Mouse (Mus musculus): ENCODE measurements around the gene Uap1l1.
"Not testable (repeated sequence)": the region's sequence is repeated elsewhere in the genome, so short reads cannot be mapped to it uniquely, and the experiment has no call there.

The Uap1l1 gene

DNA sequence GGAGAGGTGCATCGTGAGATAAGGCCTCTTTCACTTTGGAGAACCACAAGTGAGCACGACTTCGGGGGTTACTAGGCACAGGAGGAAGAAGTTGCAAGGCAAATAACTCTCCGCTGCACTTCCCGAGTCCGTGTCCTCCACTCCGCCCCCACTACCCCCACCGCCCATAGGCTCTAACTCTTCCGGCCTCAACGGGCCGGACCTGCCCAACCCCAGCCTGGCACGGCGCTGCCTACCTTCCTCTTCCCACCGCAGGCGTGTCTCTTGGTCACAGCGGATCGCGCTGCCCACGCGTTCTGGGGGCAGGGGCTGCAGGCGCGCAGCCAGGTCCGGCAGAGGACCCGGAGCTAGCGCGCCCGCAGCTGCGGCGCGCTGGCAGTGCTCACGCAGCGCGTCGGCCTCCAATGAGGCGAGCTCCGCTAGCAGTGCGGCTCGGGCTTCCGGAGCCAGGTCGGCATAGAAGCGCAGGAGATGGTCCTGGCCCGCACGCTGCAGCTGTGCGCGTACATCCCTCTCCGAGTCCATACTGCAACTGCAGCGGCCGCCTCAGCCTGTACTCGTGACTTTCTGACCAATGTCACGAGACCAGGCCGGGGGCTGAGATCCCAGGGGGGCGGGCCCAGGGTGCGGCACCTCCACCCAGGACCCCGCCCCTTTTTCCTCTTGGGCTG, at the start of gene Uap1l1:
Gene Uap1l1, minus strand, starts transcription at position 592 of the 671 bp plus-strand sequence.
- peak; percentile 33 to 46 for DNase-seq (ENCODE audit: low spot score in 2 of 2)

DNA sequence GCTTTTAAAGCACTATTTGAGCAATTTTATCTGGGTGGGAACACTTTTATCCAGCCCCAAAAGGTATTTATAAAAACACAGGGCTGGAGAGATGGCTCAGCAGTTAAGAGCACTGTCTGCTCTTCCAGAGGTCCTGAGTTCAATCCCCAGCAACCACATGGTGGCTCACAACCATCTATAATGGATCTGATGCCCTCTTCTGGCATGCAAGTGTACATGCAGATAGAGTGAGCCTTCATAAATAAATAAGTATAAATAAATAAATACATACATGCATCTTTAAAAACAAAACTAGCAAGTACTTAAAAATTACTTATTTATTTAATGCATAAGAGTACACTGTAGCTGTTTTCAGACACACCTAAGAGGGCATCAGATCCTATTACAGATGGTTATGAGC, 48.0 kb upstream of the Uap1l1 start:
- DNase-seq (ENCODE audit: low spot score in 2 of 2), result not testable (repeated sequence)

DNA sequence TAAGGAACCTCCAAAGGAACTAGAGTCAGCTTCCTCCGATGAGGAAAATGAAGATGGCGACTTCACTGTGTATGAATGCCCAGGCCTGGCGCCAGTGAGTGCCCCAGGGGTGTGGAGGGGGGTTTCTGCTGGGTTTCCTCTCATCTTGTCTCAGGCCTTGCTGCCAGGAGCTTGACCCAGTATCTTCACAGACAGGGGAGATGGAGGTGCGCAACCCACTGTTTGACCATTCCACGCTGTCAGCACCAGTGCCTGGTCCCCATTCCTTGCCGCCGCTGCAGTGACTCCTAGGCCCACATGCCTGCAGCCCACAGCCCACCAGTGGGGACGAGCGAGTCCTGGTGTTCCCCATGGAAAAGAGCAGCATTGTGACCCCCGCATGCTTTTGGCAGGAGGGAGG, 43.4 kb upstream of the Uap1l1 start:
- DNase-seq (ENCODE audit: low spot score in 2 of 2), result no peak

DNA sequence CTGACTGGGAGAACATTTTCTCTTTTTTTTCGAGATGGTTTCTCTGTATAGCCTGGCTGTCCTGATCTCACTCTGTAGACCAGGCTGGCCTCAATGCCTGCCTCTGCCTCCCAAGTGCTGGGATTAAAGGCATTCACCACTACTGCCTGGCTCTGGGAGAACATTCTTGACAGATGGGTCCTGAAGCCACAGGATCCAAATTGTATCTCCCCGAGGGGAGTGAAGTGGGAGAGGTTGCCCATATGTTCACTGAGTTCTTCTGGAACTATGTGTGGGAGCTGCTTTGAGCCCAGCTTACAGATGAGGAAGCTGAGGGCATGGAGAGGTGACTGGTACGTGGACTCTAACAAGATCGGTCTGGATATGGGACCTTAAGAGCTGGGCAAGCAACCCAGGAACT, 38.5 kb upstream of the Uap1l1 start:
- DNase-seq (ENCODE audit: low spot score in 2 of 2), result no peak

DNA sequence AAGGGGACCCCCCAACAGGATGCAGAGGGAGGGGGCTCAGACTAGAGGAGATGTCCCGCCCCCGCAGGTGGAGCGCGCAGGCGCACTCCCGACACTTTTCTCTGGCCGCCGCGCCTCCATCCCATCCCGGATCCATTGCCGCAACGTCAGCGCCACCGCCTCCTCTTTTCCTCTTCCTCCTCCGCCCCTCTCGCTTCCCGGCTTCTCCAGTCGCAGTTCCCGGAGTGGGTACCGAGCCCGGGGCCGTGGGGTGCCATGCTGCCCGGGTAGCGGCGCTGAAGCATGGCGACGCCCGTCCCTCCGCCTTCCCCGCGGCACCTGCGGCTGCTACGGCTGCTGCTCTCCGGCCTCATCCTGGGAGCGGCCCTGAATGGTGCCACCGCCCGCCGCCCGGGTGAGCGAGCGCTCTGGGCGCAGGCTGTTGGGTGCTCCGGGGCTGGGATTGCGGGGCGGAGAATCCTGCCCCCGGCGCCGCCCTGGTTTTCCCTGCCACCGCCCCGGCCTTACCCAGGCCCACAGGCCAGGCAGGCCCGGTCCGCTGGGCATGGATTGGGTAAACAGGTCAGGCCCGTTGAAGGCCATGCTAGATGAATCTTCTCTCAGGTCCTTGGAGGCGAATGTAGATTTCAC, 37.6 kb upstream of the Uap1l1 start:
- DNase-seq (ENCODE audit: low spot score in 2 of 2), result no peak

DNA sequence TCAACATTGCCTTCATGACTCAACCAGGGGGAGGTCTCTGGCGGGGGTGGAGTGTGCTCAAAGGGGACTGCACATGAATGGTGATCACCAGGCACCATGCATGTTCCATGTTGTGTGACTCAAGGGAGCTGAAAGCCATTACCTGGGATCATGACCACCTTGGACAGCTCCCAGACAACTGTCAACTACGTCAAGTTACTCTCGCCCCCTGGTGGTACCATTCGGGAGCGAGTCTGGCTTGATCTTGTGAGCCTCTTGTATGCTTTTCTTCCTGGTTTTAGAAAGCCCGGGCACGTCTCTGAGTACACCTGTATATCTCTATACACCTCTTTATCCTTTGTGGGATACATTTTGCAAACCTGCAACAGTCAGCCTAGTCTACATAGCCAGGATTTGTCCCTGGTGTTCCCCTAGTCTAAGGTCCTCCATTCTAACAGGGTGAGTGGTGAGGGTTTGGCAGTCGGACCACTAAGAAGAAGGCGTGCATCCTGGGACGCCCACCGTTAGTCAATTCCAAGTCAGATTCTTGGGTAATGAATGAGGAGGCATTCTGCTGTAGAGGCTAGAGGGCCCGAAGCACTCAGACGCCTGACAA, 37.0 kb upstream of the Uap1l1 start:
- DNase-seq (ENCODE audit: low spot score in 2 of 2), result peak; percentile 50 to 78

DNA sequence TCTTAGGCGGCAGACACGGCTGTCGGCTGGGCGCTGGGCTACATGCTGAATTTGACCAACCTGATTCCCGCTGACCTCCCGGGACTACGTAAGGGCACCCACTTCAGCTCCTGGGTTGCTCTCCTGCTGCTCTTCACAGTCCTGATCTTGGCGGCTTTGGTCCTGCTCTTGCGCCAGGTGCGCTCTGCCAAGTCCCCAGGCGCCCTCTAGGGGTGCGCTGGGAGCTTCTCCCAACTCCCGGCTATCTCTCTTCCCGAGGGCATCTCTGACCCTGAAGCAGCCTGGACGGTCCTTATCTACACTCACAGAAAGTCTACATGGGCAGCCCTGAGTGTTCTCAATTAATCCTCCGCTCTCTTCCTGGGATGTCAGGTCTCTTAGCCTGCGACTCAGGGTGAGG, 35.3 kb upstream of the Uap1l1 start:
- no peak for DNase-seq (ENCODE audit: low spot score in 2 of 2)

DNA sequence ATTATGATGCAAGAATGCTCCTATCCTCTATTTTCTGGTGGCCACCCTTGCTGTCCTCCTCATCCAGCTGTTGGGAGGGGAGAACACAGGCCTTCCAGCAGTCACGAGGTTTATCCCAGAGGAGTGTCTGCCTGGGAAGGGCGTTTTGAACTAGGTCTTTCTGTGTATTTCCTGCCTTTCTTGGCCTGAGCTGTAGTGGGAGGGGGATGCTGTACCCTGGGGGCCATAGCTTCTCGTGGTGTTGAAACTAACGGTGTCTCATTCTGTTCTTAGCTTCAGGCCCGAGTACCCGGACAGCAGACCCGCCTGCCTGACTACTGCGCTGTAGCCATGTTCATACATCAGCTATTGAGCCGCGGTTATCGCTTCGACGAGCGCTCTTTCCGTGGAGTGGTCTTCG, 34.8 kb upstream of the Uap1l1 start:
- DNase-seq (ENCODE audit: low spot score in 2 of 2), result no peak

DNA sequence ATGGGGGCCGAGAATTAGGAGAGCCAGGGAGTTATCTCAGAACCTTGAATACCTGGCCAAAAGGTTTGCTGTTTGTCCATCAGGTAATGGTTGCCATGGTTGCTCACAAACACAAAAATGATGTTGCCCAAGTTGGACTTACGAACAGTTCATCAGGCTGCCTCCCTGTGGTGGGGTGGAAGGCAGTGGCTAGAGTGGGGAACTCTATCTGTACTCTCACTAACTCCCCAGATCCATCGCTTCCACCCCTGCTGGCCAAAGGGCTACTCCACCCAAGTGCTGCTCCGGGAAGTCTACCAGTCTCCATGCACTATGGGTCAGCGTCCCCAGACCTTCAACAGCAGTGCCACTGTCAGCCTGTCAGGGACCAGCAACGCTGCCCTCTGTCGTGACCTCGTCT, 33.6 kb upstream of the Uap1l1 start, which contains the start of gene Npdc1:
Gene Npdc1, plus strand, starts transcription at position 301 of the 400 bp plus-strand sequence.
- DNase-seq (ENCODE audit: low spot score in 2 of 2), result no peak

DNA sequence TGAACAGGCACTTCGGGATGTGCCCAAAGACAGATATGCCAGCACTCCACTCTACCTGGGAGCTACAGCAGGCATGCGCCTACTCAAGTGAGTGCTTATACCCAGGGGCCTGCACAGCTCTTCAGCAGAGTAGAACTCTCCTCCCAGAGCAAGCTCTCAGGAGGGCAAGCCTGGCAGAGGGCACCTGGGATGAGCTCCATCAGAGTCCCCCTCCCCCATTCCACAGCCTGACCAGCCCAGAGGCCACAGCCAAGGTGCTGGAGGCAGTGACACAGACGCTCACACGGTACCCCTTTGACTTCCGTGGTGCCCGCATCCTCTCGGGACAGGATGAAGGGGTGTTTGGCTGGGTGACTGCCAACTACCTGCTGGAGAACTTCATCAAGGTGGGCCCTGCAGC, 32.6 kb upstream of the Uap1l1 start:
- no peak for DNase-seq (ENCODE audit: low spot score in 2 of 2)

DNA sequence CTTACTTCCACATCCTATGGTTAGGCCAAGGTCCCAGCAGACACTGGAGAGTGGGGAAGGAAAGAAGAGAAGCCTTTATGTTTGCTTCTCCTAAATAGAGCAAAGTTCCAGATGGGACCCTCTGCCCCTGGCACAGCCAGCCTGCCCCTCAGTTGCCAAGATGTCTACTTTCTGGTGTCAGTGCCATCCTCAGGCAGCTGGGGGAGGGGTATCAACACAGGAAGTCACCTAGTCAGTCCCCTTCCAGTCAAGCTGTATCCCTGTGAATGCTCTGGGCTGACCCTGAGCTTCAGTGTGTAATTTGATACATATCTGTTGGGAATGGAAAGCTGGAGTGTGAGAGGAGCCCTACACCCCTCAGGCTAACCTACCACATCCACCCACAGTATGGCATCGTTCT, 31.5 kb upstream of the Uap1l1 start:
- DNase-seq (ENCODE audit: low spot score in 2 of 2), result no peak

DNA sequence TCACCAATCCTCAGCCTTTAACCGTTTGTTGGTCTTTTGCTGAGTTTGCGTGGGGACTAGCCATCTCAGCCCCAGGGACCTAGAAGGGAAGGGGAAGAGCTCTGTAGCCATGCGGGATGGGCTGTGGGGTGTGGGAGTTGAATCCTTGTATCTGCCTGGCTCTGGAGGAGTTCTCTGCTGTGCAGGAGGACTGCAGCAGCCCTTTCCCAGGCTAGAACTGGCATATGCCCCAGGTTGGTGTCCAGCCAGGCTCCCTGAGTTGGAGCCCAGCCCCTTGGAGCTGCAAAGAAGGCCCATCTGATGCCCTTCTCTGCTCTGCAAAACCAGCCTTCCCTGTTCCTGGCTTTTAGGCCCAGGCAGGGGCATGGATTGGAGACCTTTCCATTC, 31.1 kb upstream of the Uap1l1 start:
- DNase-seq (ENCODE audit: low spot score in 2 of 2), result no peak

DNA sequence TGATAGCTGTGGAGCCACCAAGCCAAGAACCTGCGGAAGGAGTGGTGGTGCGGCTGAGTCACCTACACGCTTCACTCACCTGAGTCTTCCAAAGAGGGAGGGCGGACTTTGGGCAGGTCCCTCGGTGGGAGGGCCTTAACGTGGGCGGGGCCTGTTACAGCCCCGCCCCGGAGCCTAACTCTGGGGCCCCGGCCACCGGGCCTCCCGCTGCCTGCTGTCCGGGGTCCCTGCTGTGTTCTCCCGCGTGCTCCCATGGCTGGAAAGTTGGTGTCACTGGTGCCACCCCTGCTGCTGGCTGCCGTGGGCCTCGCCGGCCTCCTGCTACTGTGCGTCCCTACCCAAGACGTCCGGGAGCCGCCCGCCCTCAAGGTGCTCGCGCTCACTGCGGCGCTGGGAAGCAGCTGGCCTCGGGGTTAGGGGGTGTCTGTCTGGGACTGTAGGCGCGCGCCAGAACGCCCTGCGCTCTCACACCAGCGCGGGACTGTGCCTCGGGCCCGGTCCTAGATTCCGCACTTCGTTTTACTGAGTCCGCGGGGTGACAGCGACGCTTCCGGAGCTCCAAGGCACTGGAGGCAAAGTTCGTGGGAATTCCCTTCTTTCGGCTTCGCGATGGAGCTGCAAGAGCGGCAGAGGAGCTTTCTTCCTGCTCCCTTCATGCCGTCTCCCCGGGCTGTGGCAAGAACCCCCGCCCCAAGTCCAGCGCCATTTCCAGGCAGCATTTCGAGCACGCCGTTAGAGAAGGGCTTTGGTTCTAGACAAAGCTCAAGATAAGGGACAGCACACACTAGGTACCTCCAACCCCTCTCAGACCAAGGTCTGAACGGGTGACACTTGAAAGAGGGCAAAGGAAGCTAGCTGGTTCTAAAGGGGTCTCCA, 30.5 kb upstream of the Uap1l1 start, which contains the start of gene Entpd2:
Gene Entpd2, plus strand, starts transcription at position 154 of the 876 bp plus-strand sequence.
- no peak for DNase-seq (ENCODE audit: low spot score in 2 of 2)

DNA sequence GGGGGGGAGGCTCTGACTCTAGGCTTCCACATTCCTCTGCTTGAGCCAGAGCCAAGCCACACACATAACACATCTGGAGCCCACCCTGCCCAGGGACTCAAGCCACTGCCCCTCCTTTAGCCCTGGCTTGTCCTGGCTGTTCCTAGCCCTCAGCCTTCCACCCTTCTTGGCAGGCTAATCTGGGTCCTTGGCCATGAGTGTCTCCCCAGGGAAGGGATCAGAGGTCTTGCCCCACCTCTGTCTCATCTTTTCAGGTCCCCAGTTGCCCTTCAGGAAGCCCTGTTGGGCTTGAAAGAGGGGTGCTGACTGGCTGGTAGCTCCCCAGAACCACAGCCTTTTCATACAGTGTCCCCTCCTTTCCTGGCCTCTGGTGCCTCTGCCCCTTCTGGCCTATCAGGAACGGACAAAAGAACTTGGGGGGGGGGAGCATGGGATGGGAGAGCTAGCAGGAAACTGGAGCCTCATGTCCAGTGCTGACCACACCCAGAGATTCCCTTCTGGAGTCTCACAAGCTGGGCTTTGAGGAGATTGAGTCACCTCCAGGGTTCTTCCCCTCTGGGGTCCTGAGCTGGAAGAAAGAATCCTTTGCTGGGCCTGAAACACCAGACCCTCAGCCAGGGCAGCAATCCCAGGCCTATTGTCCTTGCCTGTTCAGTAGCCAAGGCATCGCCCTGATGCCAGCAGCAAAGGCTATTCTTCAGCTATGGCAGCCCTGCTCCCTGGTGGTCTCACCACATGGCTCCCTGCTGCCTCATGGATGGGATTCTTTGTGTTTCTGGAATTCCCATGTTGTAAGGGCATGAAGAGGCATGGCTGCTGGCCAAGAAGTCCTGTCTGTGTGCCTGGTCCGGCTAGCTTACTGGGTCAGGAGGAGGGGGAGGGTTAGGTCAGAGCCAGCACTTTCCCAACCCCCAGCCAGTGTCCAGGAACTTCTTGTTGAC, 29.1 kb upstream of the Uap1l1 start:
- DNase-seq (ENCODE audit: low spot score in 2 of 2), result no peak

DNA sequence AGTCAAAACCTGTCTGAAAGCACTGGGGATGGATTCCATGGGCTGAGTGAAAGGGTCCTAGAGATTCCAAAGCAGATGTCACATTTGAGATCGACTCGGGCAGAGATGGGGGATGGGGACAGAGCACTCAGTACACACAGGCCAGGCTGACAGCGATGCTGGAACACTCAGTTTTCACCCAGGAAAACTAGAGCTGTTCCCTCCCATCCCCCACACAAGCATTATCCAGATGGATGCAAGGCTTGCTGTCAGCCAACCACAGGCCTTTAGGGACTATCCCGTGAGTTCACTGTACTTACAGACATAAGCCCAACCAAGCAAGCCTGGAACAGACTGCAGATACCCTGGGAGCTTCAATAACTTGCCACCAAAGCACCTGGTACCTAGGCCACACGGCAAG, 25.8 kb upstream of the Uap1l1 start:
- DNase-seq (ENCODE audit: low spot score in 2 of 2), result no peak

DNA sequence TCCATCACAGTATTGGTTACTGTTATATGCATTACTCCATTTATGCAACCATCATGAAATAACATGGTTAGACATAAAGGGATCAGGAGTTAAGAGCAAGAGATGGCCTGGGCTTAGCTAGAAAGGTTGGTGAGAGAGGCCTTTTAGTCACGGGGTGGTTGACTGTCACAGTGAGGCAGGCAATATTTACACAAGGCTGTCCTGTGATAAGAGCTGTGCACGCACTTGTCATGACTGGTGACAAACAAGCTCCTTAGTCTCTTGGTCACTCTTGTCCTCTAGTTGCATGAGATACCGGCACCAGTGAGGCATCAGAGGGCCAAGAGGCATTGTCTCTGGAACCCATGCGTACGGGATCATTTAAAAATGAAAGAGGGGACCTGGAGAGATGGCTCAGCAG, 19.0 kb upstream of the Uap1l1 start:
- DNase-seq (ENCODE audit: low spot score in 2 of 2), result no peak

DNA sequence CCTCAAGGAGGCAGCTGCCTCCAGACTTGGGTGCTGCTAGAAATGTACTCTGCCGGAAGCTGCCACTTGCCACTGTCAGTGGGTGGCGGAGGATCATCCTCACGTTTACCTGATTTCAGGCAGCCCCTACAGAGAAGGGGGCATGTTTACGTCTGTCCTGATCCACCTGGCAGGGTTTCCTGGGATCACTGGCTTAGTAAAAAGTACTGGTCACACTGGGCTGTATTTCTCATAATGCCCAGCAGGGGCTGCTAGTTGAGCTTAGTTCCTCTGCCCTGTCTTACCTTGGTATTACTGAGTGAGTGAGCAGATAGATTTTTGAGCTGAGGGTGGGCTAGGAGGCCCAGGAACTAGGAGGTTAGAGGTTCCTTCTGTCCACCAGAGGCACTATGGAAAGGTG, 11.1 kb upstream of the Uap1l1 start:
- DNase-seq (ENCODE audit: low spot score in 2 of 2), result no peak

DNA sequence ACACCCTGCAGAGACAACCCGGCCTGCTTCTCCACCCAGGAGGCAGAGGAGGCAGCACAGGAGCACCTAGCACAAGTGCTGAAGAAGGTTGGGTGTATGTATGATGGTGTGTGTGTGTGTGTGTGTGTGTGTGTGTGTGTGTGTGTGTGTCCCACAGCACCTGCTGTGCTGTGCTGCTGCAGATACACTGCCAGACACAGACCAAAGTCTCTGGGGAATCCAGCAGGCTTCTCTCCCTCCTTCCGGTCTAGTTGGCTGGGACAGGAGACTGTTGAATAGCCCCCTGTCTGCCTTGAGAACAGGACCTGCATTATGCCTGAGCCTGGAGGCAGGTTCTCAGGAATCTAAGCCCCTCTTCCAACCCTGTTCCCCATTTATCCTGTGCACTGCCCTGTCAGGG, 7.9 kb upstream of the Uap1l1 start:
- no peak for DNase-seq (ENCODE audit: low spot score in 2 of 2)

DNA sequence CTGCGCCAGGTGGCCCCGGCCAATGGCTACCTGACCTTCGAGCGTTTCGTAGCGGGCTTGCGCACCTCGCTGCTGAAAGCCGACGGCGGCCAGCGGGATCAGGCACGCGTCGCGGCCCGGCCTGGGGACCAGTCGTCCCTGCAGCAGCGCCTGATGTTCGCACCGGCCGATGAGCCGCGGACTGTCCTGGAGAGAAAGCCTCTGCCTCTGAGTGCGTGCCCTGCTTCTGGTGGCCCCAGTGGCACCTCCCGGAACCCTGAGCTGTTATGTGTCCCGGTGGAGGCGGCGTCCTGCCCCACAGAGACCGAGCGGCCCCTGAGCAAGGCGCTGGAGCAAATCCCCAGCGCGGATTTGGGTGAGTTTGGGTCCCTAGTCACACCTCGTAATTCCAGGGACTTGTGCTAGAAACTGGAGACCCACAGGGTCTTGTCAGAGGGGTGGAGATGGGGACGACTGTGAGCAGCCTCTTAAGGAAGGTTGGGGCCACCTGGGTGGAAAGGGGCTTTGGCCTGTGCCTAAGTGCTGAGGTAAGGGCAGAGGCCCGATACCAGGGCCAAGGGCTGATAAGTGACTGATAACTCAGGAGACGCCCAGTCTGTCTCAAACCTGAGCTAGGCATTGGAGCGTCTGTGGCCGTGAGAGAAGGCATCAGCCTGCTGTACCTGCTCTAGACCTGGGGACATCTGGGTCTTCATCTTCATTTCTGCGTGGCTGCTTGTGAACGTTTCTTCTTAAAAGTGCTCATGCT, 7.3 kb upstream of the Uap1l1 start:
- DNase-seq (ENCODE audit: low spot score in 2 of 2), result no peak

All from spleen, postnatal 14 days (tissue).